Comparison of ENCODE assay signal across 8 mouse cellular contexts in genomic region chr1:192444658-192445447, GRCm38 (mm10).
DNase-seq lines count a peak whose midpoint lies in the region; ATAC-seq and TF ChIP-seq lines count a peak whose summit lies in the region.
"Had no signal": no experiment of that assay in that cellular context is flagged by ENCODE, and none has a peak within 500 bp of the region (broad histone marks: within the 10 kb centered on the region; RNA-seq: fewer than 3 reads in every experiment).

No protein-coding gene starts in this region.

- H3K9ac ChIP-seq in intestine, embryonic 16.5 days (ENCODE audit: low read depth, low read length) = no peak overlapping the region
- no peak overlapping the region for H3K9ac ChIP-seq in neural tube, embryonic 15.5 days (replicated peaks)

- ATAC-seq in Patski = peak; percentile 72
- peak; percentile 62 for ATAC-seq in frontal cortex, adult (ENCODE audit: low TSS enrichment)
- ATAC-seq in intestine, embryonic 16.5 days = 0 out of 2 replicates have a peak, but pooled peaks have one; percentile 40
- peak; percentile 65 for ATAC-seq in neural tube, embryonic 15.5 days (ENCODE audit: low FRiP score)

- TF ChIP-seq CTCF in Patski (IDR thresholded peaks at IDR 0.05) = no peak

- POLR2A ChIA-PET in Patski (lab: Charles Lee) = no interaction called here

- no peaks in the 10 kb centered on the region for H3K4me1 ChIP-seq in intestine, embryonic 16.5 days (ENCODE audit: control insufficient read depth, insufficient read depth, low read length)
- H3K4me1 ChIP-seq in neural tube, embryonic 15.5 days = peaks cover 21% of the 10 kb centered on the region

- no peaks in the 10 kb centered on the region for H3K9me3 ChIP-seq in intestine, embryonic 16.5 days (ENCODE audit: control insufficient read depth, low read length)
- no peaks in the 10 kb centered on the region for H3K9me3 ChIP-seq in neural tube, embryonic 15.5 days (replicated peaks)

- 53% methylated on average over 7 of the region's 7 CpGs for WGBS in intestine, embryonic 16.5 days
- 54% methylated on average over 7 of the region's 7 CpGs for WGBS in neural tube, embryonic 15.5 days

- CTCF ChIA-PET in Patski (lab: Charles Lee) = no interaction called here

- H3K36me3 ChIP-seq in intestine, embryonic 16.5 days (ENCODE audit: control insufficient read depth, insufficient read depth, low read length) = no peaks in the 10 kb centered on the region
- H3K36me3 ChIP-seq in neural tube, embryonic 15.5 days = no peaks in the 10 kb centered on the region

- H3K4me2 ChIP-seq in intestine, embryonic 16.5 days (ENCODE audit: low read depth, low read length) = no peak overlapping the region
- no peak overlapping the region for H3K4me2 ChIP-seq in neural tube, embryonic 15.5 days

- no peak overlapping the region for H3K27ac ChIP-seq in intestine, embryonic 16.5 days (ENCODE audit: low read length)
- peak overlapping the region; percentile 6 for H3K27ac ChIP-seq in neural tube, embryonic 15.5 days (replicated peaks)

- H3K4me3 ChIP-seq in intestine, embryonic 16.5 days (ENCODE audit: low read length) = no peak overlapping the region
- no peak overlapping the region for H3K4me3 ChIP-seq in neural tube, embryonic 15.5 days (replicated peaks)
- H3K4me3 ChIP-seq: erythroblast, embryonic 14.5 days had no signal

- in situ Hi-C loops in Patski (cut with MboI; ENCODE audit: low pct_unique_long_range_greater_than_20kb) = no loop called here

- H3K27me3 ChIP-seq in Patski = no peaks in the 10 kb centered on the region
- H3K27me3 ChIP-seq in intestine, embryonic 16.5 days (replicated peaks; ENCODE audit: control insufficient read depth, insufficient read depth, low read length) = no peaks in the 10 kb centered on the region
- no peaks in the 10 kb centered on the region for H3K27me3 ChIP-seq in neural tube, embryonic 15.5 days (replicated peaks)

- DNase-seq in Patski (ENCODE audit: low read depth, low spot score) = peak; percentile 71
- peak; percentile 94 to 96 for DNase-seq in cerebellum, adult 18-20 months
- DNase-seq in left cerebral cortex, adult 9 months (ENCODE audit: low spot score in 2 of 2) = peak; percentile 55 to 76
- no peak for DNase-seq in spleen, postnatal 4 days (ENCODE audit: low spot score in 2 of 2)

Comparison
In these comparisons a context has a peak if more than half of its experiments do, and no peak if none do; other contexts are left out.
1. DNase-seq: peak in Patski (single experiment), cerebellum, adult 18-20 months (2 of 2) and left cerebral cortex, adult 9 months (2 of 2); none in spleen, postnatal 4 days (0 of 2).
2. Peak in every context shown above with its lines, with median percentiles within 50 percentile points of each other: ATAC-seq.